9 mouse cellular contexts compared by ENCODE assay signal in genomic region chr9:60243503-60243902, GRCm38 (mm10).
A peak's percentile ranks its signal among the peaks of the same experiment; 100 is the strongest.
DNase-seq lines count a peak whose midpoint lies in the region; ATAC-seq lines count a peak whose summit lies in the region.
"Had no signal": no experiment of that assay in that cellular context is flagged by ENCODE, and none has a peak within 500 bp of the region (broad histone marks: within the 10 kb centered on the region; RNA-seq: fewer than 3 reads in every experiment).

No protein-coding gene starts in this region.

- intact Hi-C loops in left cerebral cortex, postnatal 36 days (cut with DNase I): loop anchor here (5.0 kb wide), 1 partner anchor 614 kb away; no protein-coding TSS in a partner anchor

- ATAC-seq in heart, embryonic 11.5 days (replicated peaks; ENCODE audit: insufficient number of reproducible peaks, low FRiP score, low TSS enrichment): no peak
- no peak for ATAC-seq in activated CD4-positive, CD25-positive, alpha-beta regulatory T cell, adult 4 months

- DNase-seq in heart, postnatal 4 days: peak; percentile 43
- DNase-seq in right cerebral cortex, postnatal 14 days: peak; percentile 16
- DNase-seq in right cerebral cortex, postnatal 25 days: no peak
- DNase-seq in adipocyte (ENCODE audit: low spot score): peak; percentile 19
- DNase-seq in retina, postnatal 1 day: peak; percentile 40
- no peak for DNase-seq in left cerebral cortex, postnatal 36 days (ENCODE audit: low spot score in 2 of 2)
- DNase-seq: gastrocnemius, postnatal 36 days had no signal

- H3K36me3 ChIP-seq in heart, embryonic 11.5 days (ENCODE audit: control insufficient read depth, insufficient read depth, low read length): no peaks in the 10 kb centered on the region

- no peak overlapping the region for H3K4me3 ChIP-seq in heart, embryonic 11.5 days (ENCODE audit: low read depth, low read length)

- no peak overlapping the region for H3K27ac ChIP-seq in heart, embryonic 11.5 days (ENCODE audit: low read depth, low read length)

- no peaks in the 10 kb centered on the region for H3K4me1 ChIP-seq in heart, embryonic 11.5 days (ENCODE audit: control insufficient read depth, insufficient read depth, low read length)

- no peak overlapping the region for H3K9ac ChIP-seq in heart, embryonic 11.5 days (ENCODE audit: low read depth, low read length)

- H3K9me3 ChIP-seq in heart, embryonic 11.5 days (replicated peaks; ENCODE audit: control insufficient read depth, low read length): no peaks in the 10 kb centered on the region

- no peaks in the 10 kb centered on the region for H3K27me3 ChIP-seq in heart, embryonic 11.5 days (ENCODE audit: control insufficient read depth, insufficient read depth, low read length)

- WGBS in heart, embryonic 11.5 days (ENCODE audit: insufficient replicate concordance): 60% methylated on average over 6 of the region's 6 CpGs

- H3K4me2 ChIP-seq in heart, embryonic 11.5 days: no peak overlapping the region

Comparison
In these comparisons a context has a peak if more than half of its experiments do, and no peak if none do; other contexts are left out.
1. DNase-seq: peak in heart, postnatal 4 days (single experiment), right cerebral cortex, postnatal 14 days (single experiment), adipocyte (single experiment) and retina, postnatal 1 day (single experiment); none in right cerebral cortex, postnatal 25 days (single experiment) and left cerebral cortex, postnatal 36 days (0 of 2).